Mouse (Mus musculus) brain, embryonic 14.5 days (tissue): Measurements from ENCODE around the gene Dpp6. TPM values are rescaled to one million over a fixed set of nuclear protein-coding genes. Genes with fewer than 3 reads are reported as not detected.
A peak's percentile ranks its signal among the peaks of the same experiment; 100 is the strongest.

Source experiments
- DNase-seq: peaks from one replicate; pipeline ENCODE4 v3.0.0-alpha.2; 2011; ENCODE audit warnings: low read depth
- CTCF ChIP-seq: fragments of 200-500 bp; IDR thresholded peaks from 2 replicates; pipeline ENCODE4 v1.5.1; 2012; ENCODE audit warnings: inconsistent platforms, mild to moderate bottlenecking, moderate library complexity, borderline replicate concordance; ENCODE audit not compliant: insufficient read depth, insufficient read length; ENCODE audit errors: extremely low read depth
- POLR2A ChIP-seq: fragments of 200-500 bp; IDR thresholded peaks from 2 replicates; pipeline ENCODE4 v1.6.1; 2012; ENCODE audit warnings: mild to moderate bottlenecking, inconsistent platforms, borderline replicate concordance; ENCODE audit not compliant: poor library complexity, insufficient read depth, insufficient read length, severe bottlenecking; ENCODE audit errors: extremely low read depth
- polyA plus RNA-seq: library from polyadenylated mRNA; depleted of rRNA; stranded (reverse); fragments of >200 nt; gene quantifications from 2 replicates; pipeline ENCODE4 v1.2.3, GENCODE M21; 2012

The Dpp6 gene
- polyA plus RNA-seq, 1 experiment = 84.1 TPM

- TF ChIP-seq CTCF (no peak), POLR2A (no peak)
- peak; percentile 33 for DNase-seq
Measured at GRCm38 (mm10) chr5:27052441-27052840, 235.4 kb downstream of the Dpp6 start.

GRCm38 (mm10) chr5:27056436-27056835 is 239.4 kb downstream of the Dpp6 start:
- no peak for DNase-seq

GRCm38 (mm10) chr5:27060114-27060513 is 243.1 kb downstream of the Dpp6 start:
- peak; percentile 48 for DNase-seq
- TF ChIP-seq POLR2A (no peak), CTCF (no peak)

More at GRCm38 (mm10) chr5:27056436-27056835, 239.4 kb downstream of the Dpp6 start:
- TF ChIP-seq CTCF (no peak), POLR2A (no peak)

GRCm38 (mm10) chr5:27063871-27064270 is 246.9 kb downstream of the Dpp6 start:
- DNase-seq = no peak
- TF ChIP-seq POLR2A (no peak), CTCF (no peak)

GRCm38 (mm10) chr5:27066837-27067236 is 249.8 kb downstream of the Dpp6 start:
- TF ChIP-seq POLR2A = no peak
- TF ChIP-seq CTCF = no peak
- DNase-seq = no peak

GRCm38 (mm10) chr5:27075131-27075591 is 258.2 kb downstream of the Dpp6 start:
- TF ChIP-seq POLR2A (no peak), CTCF (peak; percentile 89)
- DNase-seq = peak; percentile 89

- peak; percentile 31 for DNase-seq
- TF ChIP-seq CTCF (peak; percentile 43; the same call in 1 of the 2 replicates), POLR2A (no peak)
Measured at GRCm38 (mm10) chr5:27076046-27076445, 259.0 kb downstream of the Dpp6 start.

- TF ChIP-seq POLR2A (no peak), CTCF (no peak)
- DNase-seq = peak; percentile 40
Measured at GRCm38 (mm10) chr5:27077821-27078220, 260.8 kb downstream of the Dpp6 start.

- TF ChIP-seq CTCF (no peak), POLR2A (no peak)
- DNase-seq = peak; percentile 82
Measured at GRCm38 (mm10) chr5:27081275-27081674, 264.3 kb downstream of the Dpp6 start.

- no peak for TF ChIP-seq POLR2A
- TF ChIP-seq CTCF = no peak
- DNase-seq = no peak
Measured at GRCm38 (mm10) chr5:27083762-27084161, 266.8 kb downstream of the Dpp6 start.

- TF ChIP-seq CTCF (no peak), POLR2A (no peak)
- DNase-seq = no peak
Measured at GRCm38 (mm10) chr5:27108221-27108620, 291.2 kb downstream of the Dpp6 start.

GRCm38 (mm10) chr5:27122479-27122878 is 305.5 kb downstream of the Dpp6 start:
- TF ChIP-seq POLR2A (no peak), CTCF (no peak)
- DNase-seq = peak; percentile 36
